Mouse (Mus musculus) thymus, adult 2 months (tissue): ENCODE measurements around the gene Kcnh4.

ENCODE experiments used
- CTCF ChIP-seq: fragments of 200-500 bp; IDR thresholded peaks from 2 replicates; pipeline ENCODE4 v1.5.1; 2012; ENCODE audit warnings: mild to moderate bottlenecking, control low read depth, low read length, moderate library complexity, borderline replicate concordance; ENCODE audit not compliant: control insufficient read depth, poor library complexity, insufficient read depth; ENCODE audit errors: extremely low read depth
- POLR2A ChIP-seq: fragments of 200-500 bp; IDR thresholded peaks from 2 replicates; pipeline ENCODE4 v1.6.1; 2012; ENCODE audit warnings: mild to moderate bottlenecking, low read length, control low read depth, moderate library complexity; ENCODE audit not compliant: control insufficient read depth, poor library complexity, insufficient read depth; ENCODE audit errors: extremely low read depth

DNA sequence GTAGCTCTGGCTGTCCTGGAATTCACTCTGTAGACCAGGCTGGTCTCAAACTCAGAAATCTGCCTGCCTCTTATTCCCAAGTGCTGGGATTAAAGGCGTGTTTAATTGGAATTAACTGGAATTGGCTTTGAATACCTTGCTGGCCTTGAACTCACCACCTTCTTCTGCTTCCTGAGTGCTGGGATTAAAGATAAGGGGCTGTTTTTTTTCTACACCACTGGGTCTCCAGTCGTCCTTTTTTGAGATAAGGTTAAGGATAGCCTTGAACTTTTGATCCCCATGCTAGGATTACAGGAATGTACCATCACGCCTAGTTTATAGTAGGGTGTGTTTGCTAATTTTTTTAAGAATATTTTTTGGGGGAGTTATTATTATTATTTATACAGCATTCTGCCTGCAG is 18.3 kb upstream of the Kcnh4 start:
- TF ChIP-seq CTCF: no peak
- no peak for TF ChIP-seq POLR2A
